14 mouse cellular contexts compared by ENCODE assay signal in the genomic region with DNA sequence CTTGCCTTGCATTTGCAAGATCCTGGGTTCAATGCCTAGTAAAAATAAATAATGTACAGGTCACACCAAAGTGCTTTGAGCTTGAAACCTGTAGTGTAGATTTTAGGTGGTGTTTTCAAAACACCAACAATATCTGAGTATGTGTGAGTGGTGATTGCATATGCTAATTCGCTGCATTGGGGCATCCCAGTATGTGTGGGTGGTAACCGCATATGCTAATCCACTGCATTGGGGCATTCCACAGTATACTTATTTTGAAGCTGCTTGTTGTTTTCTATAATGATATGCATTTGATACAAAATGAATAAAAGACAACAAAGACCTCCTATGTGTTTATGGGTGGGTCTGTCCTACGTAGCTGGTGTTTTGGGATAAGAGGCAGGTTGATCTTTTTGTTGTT.
A peak's percentile ranks its signal among the peaks of the same experiment; 100 is the strongest.
DNase-seq lines count a peak whose midpoint lies in the region; ATAC-seq and TF ChIP-seq lines count a peak whose summit lies in the region.
"Had no signal": no experiment of that assay in that cellular context is flagged by ENCODE, and none has a peak within 500 bp of the region (broad histone marks: within the 10 kb centered on the region; RNA-seq: fewer than 3 reads in every experiment).

No protein-coding gene starts in this region.

- H3K9me3 ChIP-seq in hindbrain, embryonic 10.5 days, result no peaks in the 10 kb centered on the region
- no peaks in the 10 kb centered on the region for H3K9me3 ChIP-seq in hindbrain, embryonic 16.5 days (ENCODE audit: control insufficient read depth, low read length)
- no peaks in the 10 kb centered on the region for H3K9me3 ChIP-seq in CH12.LX (replicated peaks; ENCODE audit: low read length)
- H3K9me3 ChIP-seq in forebrain, embryonic 15.5 days, result no peaks in the 10 kb centered on the region
- H3K9me3 ChIP-seq in kidney, embryonic 14.5 days (ENCODE audit: control insufficient read depth, low read length), result no peaks in the 10 kb centered on the region
- H3K9me3 ChIP-seq: embryonic facial prominence, embryonic 10.5 days; heart, embryonic 12.5 days; hindbrain, embryonic 15.5 days had no signal

- no peaks in the 10 kb centered on the region for H3K36me3 ChIP-seq in hindbrain, embryonic 10.5 days
- no peaks in the 10 kb centered on the region for H3K36me3 ChIP-seq in hindbrain, embryonic 16.5 days (ENCODE audit: control insufficient read depth, insufficient read depth, low read length)
- peaks cover 0 to 12% of the 10 kb centered on the region in 2 experiments for H3K36me3 ChIP-seq in CH12.LX (replicated peaks in 1 of 2; ENCODE audit: control insufficient read depth in 1 of 2, insufficient read depth in 1 of 2, low read length in 1 of 2)
- no peaks in the 10 kb centered on the region for H3K36me3 ChIP-seq in forebrain, embryonic 15.5 days
- no peaks in the 10 kb centered on the region for H3K36me3 ChIP-seq in kidney, embryonic 14.5 days (ENCODE audit: control insufficient read depth, insufficient read depth, low read length)
- H3K36me3 ChIP-seq: embryonic facial prominence, embryonic 10.5 days; heart, embryonic 12.5 days; hindbrain, embryonic 15.5 days had no signal

- no peak overlapping the region for H3K9ac ChIP-seq in hindbrain, embryonic 16.5 days (ENCODE audit: low read depth, low read length)
- H3K9ac ChIP-seq in CH12.LX (ENCODE audit: insufficient read depth, low read depth), result peak overlapping the region; percentile 87; the same call in 1 of the 2 replicates
- no peak overlapping the region for H3K9ac ChIP-seq in forebrain, embryonic 15.5 days (replicated peaks)
- H3K9ac ChIP-seq in kidney, embryonic 14.5 days (ENCODE audit: low read depth, low read length), result no peak overlapping the region
- H3K9ac ChIP-seq: heart, embryonic 12.5 days; hindbrain, embryonic 15.5 days had no signal

- no peak for DNase-seq in hindbrain, embryonic 10.5 days (ENCODE audit: low spot score)
- DNase-seq in CH12.LX (ENCODE audit: extremely low read depth), result peak; percentile 82
- DNase-seq in adrenal gland, postnatal 4 days (ENCODE audit: low spot score in 2 of 2), result no peak
- DNase-seq: adrenal gland, adult 2 months; adrenal gland, postnatal 25 days; gastrocnemius, postnatal 14 days; heart, adult 2 months; kidney, adult 11 months had no signal

- H3K4me1 ChIP-seq in hindbrain, embryonic 10.5 days (replicated peaks), result peaks cover 32% of the 10 kb centered on the region
- no peaks in the 10 kb centered on the region for H3K4me1 ChIP-seq in hindbrain, embryonic 16.5 days (ENCODE audit: control insufficient read depth, insufficient read depth, low read depth, low read length)
- peaks cover 54 to 85% of the 10 kb centered on the region in 2 experiments for H3K4me1 ChIP-seq in CH12.LX (ENCODE audit: control insufficient read depth in 1 of 2, insufficient read depth in 2 of 2)
- H3K4me1 ChIP-seq in forebrain, embryonic 15.5 days, result peaks cover 22% of the 10 kb centered on the region
- H3K4me1 ChIP-seq in kidney, embryonic 14.5 days (ENCODE audit: control insufficient read depth, insufficient read depth, low read length), result peaks cover 2% of the 10 kb centered on the region; the same call in 1 of the 2 replicates
- H3K4me1 ChIP-seq: hindbrain, embryonic 15.5 days had no signal

- TF ChIP-seq EP300 in CH12.LX (IDR thresholded peaks at IDR 0.05; ENCODE audit: low read length), result peak; percentile 82

- dilution Hi-C loops in CH12.LX (cut with MboI; ENCODE audit: extremely low pct_ligation_motif_present, extremely low pct_unique_long_range_greater_than_20kb, low sequenced_read_pairs), result no loop called here

- H3K4me3 ChIP-seq in hindbrain, embryonic 10.5 days, result no peak overlapping the region
- H3K4me3 ChIP-seq in hindbrain, embryonic 16.5 days (ENCODE audit: low read length), result no peak overlapping the region
- no peak overlapping the region for H3K4me3 ChIP-seq in CH12.LX (replicated peaks in 1 of 3; ENCODE audit: low read depth in 2 of 3, low read length in 2 of 3, poor library complexity in 1 of 3)
- no peak overlapping the region for H3K4me3 ChIP-seq in forebrain, embryonic 15.5 days
- H3K4me3 ChIP-seq in kidney, embryonic 14.5 days (ENCODE audit: low read length), result no peak overlapping the region
- H3K4me3 ChIP-seq: embryonic facial prominence, embryonic 10.5 days; heart, adult 2 months; heart, embryonic 12.5 days; hindbrain, embryonic 15.5 days had no signal

- peak overlapping the region; percentile 78; the same call in 1 of the 2 replicates for H3K27ac ChIP-seq in hindbrain, embryonic 10.5 days
- H3K27ac ChIP-seq in hindbrain, embryonic 16.5 days (ENCODE audit: low read depth, low read length), result no peak overlapping the region
- H3K27ac ChIP-seq in CH12.LX (ENCODE audit: insufficient read depth, low read depth), result peak overlapping the region; percentile 99
- peak overlapping the region; percentile 66 for H3K27ac ChIP-seq in forebrain, embryonic 15.5 days (replicated peaks)
- H3K27ac ChIP-seq in kidney, embryonic 14.5 days (ENCODE audit: low read depth, low read length), result no peak overlapping the region
- H3K27ac ChIP-seq: embryonic facial prominence, embryonic 10.5 days; heart, adult 2 months; hindbrain, embryonic 15.5 days had no signal

- no peak for TF ChIP-seq POLR2A in CH12.LX (IDR thresholded peaks at IDR 0.05; ENCODE audit: low read depth, low read length)

- WGBS in hindbrain, embryonic 10.5 days, result 89% methylated on average over 3 of the region's 3 CpGs
- WGBS in hindbrain, embryonic 16.5 days, result 82% methylated on average over 3 of the region's 3 CpGs
- WGBS in forebrain, embryonic 15.5 days, result 60% methylated on average over 3 of the region's 3 CpGs
- WGBS in kidney, embryonic 14.5 days, result 94% methylated on average over 3 of the region's 3 CpGs

- H3K4me2 ChIP-seq in hindbrain, embryonic 16.5 days (ENCODE audit: low read length), result no peak overlapping the region
- H3K4me2 ChIP-seq in CH12.LX (ENCODE audit: insufficient read depth, low read depth, poor library complexity, severe bottlenecking), result peak overlapping the region; percentile 38; the same call in 1 of the 2 replicates
- no peak overlapping the region for H3K4me2 ChIP-seq in forebrain, embryonic 15.5 days (replicated peaks)
- no peak overlapping the region for H3K4me2 ChIP-seq in kidney, embryonic 14.5 days (replicated peaks; ENCODE audit: low read depth, low read length)
- H3K4me2 ChIP-seq: heart, embryonic 12.5 days; hindbrain, embryonic 15.5 days had no signal

- no peaks in the 10 kb centered on the region for H3K79me2 ChIP-seq in CH12.LX (replicated peaks; ENCODE audit: control insufficient read depth, extremely low read depth, insufficient read depth, poor library complexity, severe bottlenecking)

- in situ Hi-C loops in CH12.LX (cut with MboI; ENCODE audit: low pct_ligation_motif_present, low pct_unique_long_range_greater_than_20kb, low sequenced_read_pairs), result loop anchor here (10.0 kb wide), 1 partner anchor 202 kb away; no protein-coding TSS in a partner anchor

- no peak for TF ChIP-seq CTCF in CH12.LX (conservative IDR thresholded peaks at IDR 0.05 in 1 of 2, IDR thresholded peaks at IDR 0.05 in 1 of 2; ENCODE audit: low read depth in 2 of 2, low read length in 2 of 2)

- H3K27me3 ChIP-seq in hindbrain, embryonic 10.5 days (ENCODE audit: insufficient read depth, poor library complexity, severe bottlenecking), result peaks cover 2% of the 10 kb centered on the region; the same call in 1 of the 2 replicates
- no peaks in the 10 kb centered on the region for H3K27me3 ChIP-seq in hindbrain, embryonic 16.5 days (replicated peaks; ENCODE audit: control insufficient read depth, insufficient read depth, low read length)
- no peaks in the 10 kb centered on the region for H3K27me3 ChIP-seq in CH12.LX (replicated peaks)
- H3K27me3 ChIP-seq in forebrain, embryonic 15.5 days, result no peaks in the 10 kb centered on the region
- H3K27me3 ChIP-seq in kidney, embryonic 14.5 days (ENCODE audit: control insufficient read depth, insufficient read depth, low read length), result no peaks in the 10 kb centered on the region
- H3K27me3 ChIP-seq: heart, embryonic 12.5 days; hindbrain, embryonic 15.5 days had no signal

- TF ChIP-seq RAD21 in CH12.LX (IDR thresholded peaks at IDR 0.05; ENCODE audit: low read depth, low read length), result no peak

- ATAC-seq in hindbrain, embryonic 16.5 days, result no peak
- ATAC-seq in forebrain, embryonic 15.5 days (replicated peaks), result peak; percentile 70
- no peak for ATAC-seq in kidney, embryonic 14.5 days (ENCODE audit: low FRiP score, low TSS enrichment)

TF ChIP-seq in CH12.LX, 34 proteins besides CTCF, POLR2A, EP300 and RAD21:
- TF ChIP-seq ZNF384 (IDR thresholded peaks at IDR 0.05; ENCODE audit: low read depth, low read length), result 0 out of 2 replicates have a peak, but pooled peaks have one; percentile 3
- TF ChIP-seq MEF2A (IDR thresholded peaks at IDR 0.05; ENCODE audit: borderline replicate concordance, low read depth, low read length), result peak; percentile 45; the same call in 1 of the 2 replicates
- peak; percentile 75 for TF ChIP-seq BHLHE40 (IDR thresholded peaks at IDR 0.05; ENCODE audit: low read depth, low read length)
- peak; percentile 61; the same call in 1 of the 2 replicates for TF ChIP-seq ETS1 (conservative IDR thresholded peaks at IDR 0.05; ENCODE audit: low read depth, low read length)
- no peak for TF ChIP-seq MAFK (IDR thresholded peaks at IDR 0.05; ENCODE audit: insufficient replicate concordance, low read length)
- no peak for TF ChIP-seq ZKSCAN1 (IDR thresholded peaks at IDR 0.05; ENCODE audit: borderline replicate concordance, low read depth, low read length)
- TF ChIP-seq TCF12 (IDR thresholded peaks at IDR 0.05; ENCODE audit: low read depth, low read length), result 0 out of 2 replicates have a peak, but pooled peaks have one; percentile 37

Comparison
In these comparisons a context has a peak if more than half of its experiments do, and no peak if none do; other contexts are left out.
1. H3K27ac ChIP-seq: peak in hindbrain, embryonic 10.5 days (single experiment), CH12.LX (single experiment) and forebrain, embryonic 15.5 days (single experiment); none in hindbrain, embryonic 16.5 days (single experiment) and kidney, embryonic 14.5 days (single experiment).